Mouse (Mus musculus) cerebellum, adult 2 months (tissue): ENCODE measurements around the gene Bod1l.

Source experiments
- CTCF ChIP-seq: fragments of 200-500 bp; IDR thresholded peaks from 2 replicates; pipeline ENCODE4 v1.5.1; 2011; ENCODE audit warnings: low read depth, mild to moderate bottlenecking, control low read depth, low read length, moderate library complexity, borderline replicate concordance; ENCODE audit not compliant: insufficient read depth
- POLR2A ChIP-seq: fragments of 200-500 bp; IDR thresholded peaks from 2 replicates; pipeline ENCODE4 v1.6.1; 2011; ENCODE audit warnings: low read length, control low read depth, borderline replicate concordance; ENCODE audit not compliant: insufficient read depth

DNA sequence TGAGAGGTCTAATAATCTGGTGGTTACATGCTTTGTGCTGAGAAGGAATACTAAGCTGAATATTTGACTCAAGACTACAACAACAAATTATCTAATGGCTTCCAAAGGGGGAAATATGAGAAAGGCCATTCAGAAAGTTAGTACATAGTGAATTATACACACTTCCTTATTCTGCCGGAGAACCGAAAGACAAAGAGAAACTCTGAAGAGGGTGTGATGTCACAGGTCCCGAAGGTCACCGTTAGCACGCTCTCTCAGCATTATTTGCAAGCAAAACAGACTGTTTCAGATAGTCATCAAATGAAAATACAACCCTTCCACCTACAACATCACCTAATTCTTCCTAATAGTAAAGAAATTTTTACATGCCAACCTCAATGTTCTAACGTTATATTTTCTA is 105.3 kb downstream of the Bod1l start:
- TF ChIP-seq POLR2A (no peak), CTCF (no peak)
